Mouse (Mus musculus): Measurements from ENCODE around the gene Foxe1.
A peak's percentile ranks its signal among the peaks of the same experiment; 100 is the strongest.

The Foxe1 gene

DNA sequence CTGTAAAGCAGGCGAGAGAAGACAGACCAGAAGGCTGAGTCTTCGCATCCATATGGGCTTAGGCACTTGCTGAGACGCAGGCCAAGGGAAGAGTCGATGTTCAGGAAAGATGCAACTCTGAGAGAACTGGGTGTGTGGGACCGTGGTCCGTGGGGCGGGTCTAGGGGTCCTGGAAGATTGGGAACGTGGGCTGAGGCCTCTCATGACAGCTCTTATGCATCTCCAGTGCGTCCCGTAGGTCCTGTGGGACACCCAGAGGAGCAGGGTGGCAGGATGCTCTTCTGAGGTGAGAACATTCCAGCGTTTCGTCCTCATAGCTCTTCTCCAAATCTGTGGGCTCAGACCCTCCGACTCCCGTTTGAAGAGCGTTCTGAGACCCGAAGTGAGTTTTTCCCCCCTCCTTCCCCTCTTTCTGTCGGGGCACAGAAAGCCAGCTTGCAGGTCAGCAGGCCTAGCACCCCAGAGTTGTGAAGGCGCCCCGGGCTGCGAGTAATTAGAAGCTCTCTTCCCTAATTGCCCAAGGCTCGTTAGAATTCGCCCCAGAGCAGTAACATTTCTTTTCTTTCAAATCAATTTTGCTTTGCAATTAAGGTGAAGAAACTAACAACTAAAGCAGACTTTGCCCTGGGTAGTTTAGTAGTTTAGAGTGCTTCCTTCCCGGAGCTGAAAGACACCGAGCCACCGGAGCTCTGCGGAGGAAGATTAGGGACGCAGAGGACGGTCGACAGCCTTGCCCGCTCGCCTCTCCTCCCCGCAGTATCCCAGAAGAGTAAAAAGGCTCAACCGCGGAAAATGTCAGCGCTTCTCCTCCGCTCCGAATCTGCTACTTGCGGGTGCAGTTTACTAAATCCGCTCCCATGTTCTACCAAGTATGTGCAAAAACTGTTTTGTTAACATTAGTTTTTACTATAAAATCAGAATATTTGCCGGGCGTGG is 4.4 kb downstream of the Foxe1 start:
- no peak for DNase-seq (ENCODE audit: low spot score in 2 of 2)

DNA sequence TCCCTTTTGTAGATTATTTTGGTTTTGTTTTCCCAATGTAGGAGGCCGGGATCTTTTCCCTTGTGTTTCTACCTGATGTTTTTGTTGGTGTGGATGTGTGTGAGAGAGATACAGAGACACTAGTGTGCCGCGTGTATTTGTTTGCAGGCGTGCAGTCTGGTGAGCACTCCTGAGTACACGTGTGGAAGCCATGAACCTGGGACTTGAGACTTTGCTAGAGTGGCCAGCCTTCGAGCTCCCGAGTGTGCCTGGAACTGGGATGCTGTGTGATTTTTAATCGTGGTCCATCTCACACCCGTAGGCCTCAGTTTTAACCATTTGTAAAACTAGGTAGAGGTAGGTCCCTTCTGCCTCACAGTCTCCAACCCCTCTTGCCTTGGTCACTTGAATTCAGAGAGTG is 5.5 kb downstream of the Foxe1 start:
- DNase-seq (ENCODE audit: low spot score in 2 of 2), result no peak

GRCm38 (mm10) chr4:46349530-46349929 is 6.1 kb downstream of the Foxe1 start:
- DNase-seq (ENCODE audit: low spot score in 2 of 2), result no peak

- peak in 1 of 2 experiments; percentile 28 for DNase-seq (ENCODE audit: low spot score in 2 of 2)
Measured at GRCm38 (mm10) chr4:46353045-46353444, 9.6 kb downstream of the Foxe1 start.

GRCm38 (mm10) chr4:46356351-46357133 is 13.1 kb downstream of the Foxe1 start:
- peak in 1 of 2 experiments; percentile 51 for DNase-seq (ENCODE audit: low spot score in 2 of 2)

- no peak for DNase-seq (ENCODE audit: low spot score in 2 of 2)
Measured at GRCm38 (mm10) chr4:46359539-46360253, 16.3 kb downstream of the Foxe1 start.

DNA sequence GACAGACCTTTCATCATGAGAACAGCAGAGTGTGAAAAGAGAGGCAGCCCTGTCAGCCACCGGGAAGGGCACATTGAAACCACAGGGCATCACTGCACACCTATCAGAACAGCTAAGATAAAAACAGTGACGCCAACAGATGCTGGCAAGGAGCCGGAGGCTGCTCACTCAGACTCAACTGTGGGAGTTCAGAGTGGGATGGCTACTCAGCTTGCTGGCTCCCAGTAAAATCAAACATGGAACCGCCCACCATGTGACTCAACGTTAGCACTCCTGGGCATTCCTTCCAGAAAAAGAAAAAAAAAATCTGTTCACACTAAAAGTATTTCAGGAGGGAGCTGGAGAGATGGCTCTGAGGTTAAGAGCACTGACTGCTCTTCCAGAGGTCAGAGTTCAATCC is 17.8 kb downstream of the Foxe1 start:
- DNase-seq (ENCODE audit: low spot score in 2 of 2), result no peak

- no peak for DNase-seq (ENCODE audit: low spot score in 2 of 2)
Measured at GRCm38 (mm10) chr4:46364360-46364759, 21.0 kb downstream of the Foxe1 start.

GRCm38 (mm10) chr4:46367487-46367959 is 24.1 kb downstream of the Foxe1 start:
- no peak for DNase-seq (ENCODE audit: low spot score in 2 of 2)

DNA sequence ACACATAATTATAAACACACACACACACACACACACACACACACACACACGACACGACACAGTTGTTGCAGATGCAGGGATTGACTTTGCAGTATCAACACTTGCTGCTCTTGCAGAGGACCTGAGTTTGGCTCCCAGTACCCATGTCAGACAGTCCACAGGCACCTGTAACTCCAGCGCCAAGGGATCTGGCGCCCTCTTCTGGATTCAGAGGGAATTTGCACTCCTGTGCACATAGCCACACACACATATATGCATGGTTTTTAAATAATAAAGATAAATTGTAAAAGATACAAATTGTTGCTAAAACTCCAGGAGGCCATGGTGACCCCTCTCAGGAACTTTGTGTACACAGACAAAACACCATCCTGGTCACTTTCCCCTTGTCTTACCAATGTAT is 25.7 kb downstream of the Foxe1 start:
- DNase-seq (ENCODE audit: low spot score in 2 of 2), result no peak

GRCm38 (mm10) chr4:46370406-46370805 is 27.0 kb downstream of the Foxe1 start:
- no peak for DNase-seq (ENCODE audit: low spot score in 2 of 2)

GRCm38 (mm10) chr4:46371030-46371429 is 27.6 kb downstream of the Foxe1 start:
- DNase-seq (ENCODE audit: low spot score in 2 of 2), result peak in 1 of 2 experiments; percentile 72

DNA sequence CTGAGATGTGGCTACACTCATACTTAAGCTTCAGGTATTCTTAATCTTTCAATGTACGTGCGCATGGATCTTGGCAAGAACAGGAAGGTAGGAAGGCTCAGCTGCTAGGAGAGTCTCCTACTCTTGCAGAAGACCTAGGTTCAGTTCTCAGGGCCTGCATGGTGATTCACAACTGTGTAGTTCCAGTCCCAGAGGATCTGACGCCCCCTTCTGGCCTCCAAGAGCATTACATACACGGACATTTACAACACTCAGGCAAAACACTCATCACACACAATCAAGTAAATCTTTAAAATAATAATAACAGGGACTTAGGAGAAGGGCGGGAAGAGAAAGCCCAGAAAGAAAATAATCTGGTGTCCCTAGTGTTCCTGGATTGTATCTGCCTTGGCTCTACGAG is 31.0 kb downstream of the Foxe1 start:
- DNase-seq (ENCODE audit: low spot score in 2 of 2), result no peak

DNA sequence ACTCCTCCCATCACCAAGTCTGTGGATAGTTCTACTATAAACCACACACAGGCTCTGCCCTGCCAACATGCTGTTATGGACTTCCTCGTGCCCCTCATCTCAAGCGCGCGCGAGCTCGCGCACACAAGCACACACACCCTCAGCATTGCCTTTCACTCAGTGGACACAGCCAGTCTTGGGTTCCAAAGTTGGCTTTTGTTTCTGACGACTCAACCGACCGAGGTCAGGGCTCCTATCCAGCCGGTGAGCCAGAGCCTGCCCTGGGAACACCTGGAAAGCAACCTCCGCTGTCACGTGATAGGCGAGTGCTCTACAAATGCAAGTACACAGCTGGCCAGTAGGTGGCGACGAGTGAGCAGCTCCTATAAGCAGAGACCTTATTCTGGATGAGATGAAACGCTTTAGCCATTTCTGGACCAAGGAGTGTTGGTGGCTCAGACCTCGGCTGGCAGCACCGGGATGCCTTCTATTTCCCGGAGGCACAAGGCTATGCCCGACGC is 31.5 kb downstream of the Foxe1 start:
- peak; percentile 69 to 80 for DNase-seq (ENCODE audit: low spot score in 2 of 2)

DNA sequence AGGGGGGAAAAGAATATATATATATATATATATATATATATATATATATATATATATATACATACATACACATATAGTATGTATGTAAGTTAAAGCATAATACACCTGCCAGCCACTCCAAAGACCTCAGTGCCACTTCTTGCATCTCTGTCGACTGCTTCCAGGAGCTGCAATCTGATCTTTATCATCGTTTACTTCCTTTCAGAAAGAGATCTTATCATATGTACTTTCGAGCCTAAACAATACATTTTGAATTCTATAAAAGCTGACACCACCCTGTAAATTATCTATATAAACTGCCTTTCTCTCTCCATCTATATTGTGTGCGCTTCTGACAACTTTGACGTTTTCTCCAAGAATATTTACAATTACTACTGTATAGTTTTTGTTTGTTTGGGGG is 45.1 kb downstream of the Foxe1 start:
- DNase-seq (ENCODE audit: low spot score in 2 of 2), result no peak

DNA sequence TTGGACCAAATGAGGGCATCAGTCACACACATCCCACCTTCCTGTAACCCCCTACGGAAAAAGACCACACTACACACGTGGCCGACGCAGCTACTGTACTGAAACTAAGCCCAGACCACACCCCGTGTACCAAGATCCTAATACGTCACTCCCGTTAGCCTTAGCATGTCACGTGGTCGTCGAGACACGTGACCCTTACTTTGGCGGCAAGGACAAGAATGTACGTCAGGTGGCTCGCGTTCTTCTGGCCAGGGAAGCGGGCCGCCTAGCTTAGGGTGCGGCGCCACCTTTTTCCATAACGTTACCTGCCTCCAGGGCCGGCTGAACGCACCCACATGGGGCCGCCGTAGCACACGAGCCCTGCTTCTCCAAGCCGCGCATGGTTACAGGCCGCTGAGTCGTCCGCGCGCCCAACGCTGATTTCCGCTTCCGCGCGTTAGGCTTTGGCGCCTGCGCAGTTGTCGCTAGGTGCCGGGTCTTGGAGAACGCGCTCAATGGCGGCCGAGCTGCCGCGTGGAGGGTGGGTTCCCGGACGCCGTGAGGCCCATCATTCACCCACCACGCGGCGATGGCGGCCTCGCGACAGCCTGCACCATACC is 45.7 kb downstream of the Foxe1 start, which contains the start of gene Trmo:
Gene Trmo, minus strand, starts transcription at position 425 of the 599 bp plus-strand sequence.
- DNase-seq (ENCODE audit: low spot score in 2 of 2), result peak; percentile 86 to 91

DNA sequence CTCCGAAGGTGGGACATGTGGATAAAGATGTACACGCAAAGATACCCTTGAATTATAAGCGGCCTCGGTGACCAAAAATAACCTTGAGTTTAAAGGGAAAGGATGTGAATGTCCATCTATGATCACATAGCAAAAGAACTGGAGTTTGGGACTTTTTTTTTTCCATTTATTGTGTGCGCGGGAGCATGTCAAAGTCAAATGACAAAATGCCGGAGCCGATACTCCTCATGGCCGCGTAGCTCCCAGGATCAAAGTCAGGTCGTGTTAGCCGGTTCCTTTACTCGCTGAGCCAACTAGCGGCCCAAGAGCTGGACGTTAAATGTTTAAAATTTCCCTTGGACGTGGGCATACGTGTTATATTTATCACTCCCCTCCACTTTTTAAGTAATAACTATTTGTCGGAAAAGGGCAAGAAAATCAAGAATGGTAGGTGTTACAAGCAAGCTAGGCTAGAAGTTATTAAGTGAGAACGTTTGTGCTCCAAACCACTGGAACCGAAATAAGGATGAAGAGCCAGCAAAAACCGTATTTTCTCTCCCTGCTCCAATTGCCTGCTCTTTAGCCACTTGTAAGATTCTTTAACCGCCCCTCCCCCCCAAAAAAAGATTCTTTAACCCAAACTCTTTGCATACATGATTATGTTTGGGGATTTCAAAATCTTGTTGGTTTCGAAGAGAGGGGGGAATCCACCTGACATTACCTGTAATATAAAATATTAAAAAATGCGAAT is 46.4 kb downstream of the Foxe1 start:
- DNase-seq (ENCODE audit: low spot score in 2 of 2), result peak in 1 of 2 experiments; percentile 13

DNA sequence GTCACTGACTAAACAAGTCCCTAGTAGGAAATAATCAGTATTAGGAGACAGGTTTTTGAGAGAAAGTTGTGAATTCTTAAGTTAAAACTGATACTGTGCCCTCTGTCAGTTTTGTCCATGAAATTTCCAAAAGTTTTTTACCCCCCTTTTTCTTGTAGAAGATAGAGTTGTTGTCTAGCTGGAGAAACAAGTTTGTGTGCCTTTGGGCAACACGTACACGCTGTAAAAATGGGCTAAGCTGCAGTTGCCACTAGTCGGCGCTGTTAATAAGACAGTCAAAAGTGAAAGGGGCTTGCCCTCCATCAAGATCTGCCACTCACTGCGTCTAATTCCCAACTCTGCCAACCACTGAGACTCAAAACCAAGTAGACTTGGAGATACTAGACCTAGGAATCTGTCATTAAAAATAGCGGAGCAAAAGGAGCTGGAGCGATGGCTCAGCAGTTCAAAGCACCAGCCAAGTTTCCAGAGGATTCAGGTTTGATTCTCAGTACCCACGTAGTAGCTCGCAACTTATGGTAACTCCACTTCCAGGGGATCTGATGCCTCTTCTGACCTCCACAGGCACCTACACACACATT is 47.1 kb downstream of the Foxe1 start:
- DNase-seq (ENCODE audit: low spot score in 2 of 2), result peak; percentile 70

DNA sequence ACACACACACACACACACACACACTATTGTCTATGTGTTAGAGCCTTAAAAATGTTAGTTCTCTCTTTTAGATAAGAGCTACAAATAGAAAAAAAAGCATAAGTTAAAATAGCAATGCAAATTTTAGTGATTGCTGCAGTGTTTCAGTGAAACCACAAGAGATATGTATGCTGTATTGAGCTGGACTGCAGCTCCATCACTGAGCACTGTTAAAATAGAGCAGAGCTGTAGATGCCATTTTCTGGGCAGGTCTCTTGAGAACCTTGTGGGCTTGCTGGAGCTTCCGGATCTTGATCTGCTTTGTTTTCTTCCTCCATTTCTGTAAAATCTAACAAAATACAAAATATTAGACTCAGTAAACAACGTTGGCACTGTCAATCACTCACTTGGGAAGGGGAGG is 51.0 kb downstream of the Foxe1 start:
- DNase-seq (ENCODE audit: low spot score in 2 of 2), result no peak

GRCm38 (mm10) chr4:46395736-46396135 is 52.3 kb downstream of the Foxe1 start:
- no peak for DNase-seq (ENCODE audit: low spot score in 2 of 2)

Measured in urinary bladder, postnatal 36 days (tissue).